Mouse (Mus musculus) layer of hippocampus, adult 6 months (tissue): ENCODE measurements around the gene Slc6a16. TPM values are rescaled to one million over a fixed set of nuclear protein-coding genes. Genes with fewer than 3 reads are reported as not detected.

Experiments
- long read RNA-seq, 2 experiments: library from polyadenylated mRNA; unstranded; transcript quantifications; one replicate each; pipeline ENCODE4 v2.0.0; 2019 to 2020
- polyA plus RNA-seq: library from polyadenylated mRNA; unstranded; fragments of <200 nt; fragmentation: Nextera tagmentation; gene quantifications from 2 replicates; pipeline ENCODE4 v1.2.3, GENCODE M21; 2021

The Slc6a16 gene
- 1.1 and 1.2 TPM in 2 replicates for polyA plus RNA-seq
- long read RNA-seq, experiment 1, partial matches to known transcripts = 1 of 2 reads
- long read RNA-seq, experiment 1, other reads (novel, unspliced or antisense) = 1 of 2 reads
- long read RNA-seq, experiment 2, partial matches to known transcripts = 0 of 4 reads
- long read RNA-seq, experiment 2, other reads (novel, unspliced or antisense) = 1 of 4 reads

DNA sequence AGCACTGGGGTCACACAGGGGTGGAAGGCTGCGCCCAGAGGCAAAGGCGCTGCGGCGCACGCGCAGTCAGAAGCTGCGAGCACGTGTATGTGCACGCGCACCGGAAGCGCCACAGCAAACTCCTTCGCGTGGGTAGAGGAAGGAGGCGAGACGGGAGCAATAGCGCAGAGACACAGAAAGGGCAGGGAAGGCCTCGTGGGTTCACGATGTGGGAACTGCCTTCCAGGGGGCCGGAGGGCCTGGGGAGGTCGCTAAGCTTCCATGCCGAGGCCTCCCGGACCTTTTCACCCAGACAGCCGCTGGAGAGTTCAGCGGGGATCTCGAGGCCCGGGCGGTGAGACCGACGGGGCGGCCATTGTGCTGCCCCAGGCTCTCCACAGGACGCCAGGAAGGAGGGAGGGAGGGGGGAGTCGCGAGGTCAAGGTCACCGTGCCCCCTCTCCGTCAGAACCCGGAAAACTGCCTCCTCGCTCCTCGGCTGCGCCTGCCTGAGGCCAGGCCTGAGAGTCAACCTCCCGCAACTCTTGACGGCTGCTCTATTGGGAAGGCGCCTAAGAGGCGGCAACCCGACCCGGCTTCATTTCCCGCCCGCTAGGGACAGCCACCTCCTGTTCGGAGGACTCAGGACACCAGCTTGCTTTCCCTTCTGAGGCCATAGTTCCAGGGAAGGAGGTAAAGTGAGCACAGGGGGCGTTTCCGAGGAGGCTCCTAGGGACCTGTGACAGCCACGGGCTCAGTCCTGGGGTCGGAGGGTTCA lies at the start of gene Slc6a16:
TSS of gene Slc6a16 (plus strand) at position 453 of the 756 bp plus-strand sequence.

GRCm38 (mm10) chr7:45204380-45205143 lies 36.3 kb upstream of the Slc6a16 start, which contains the start of gene Ccdc155:
Gene Ccdc155, minus strand, starts transcription at chr7:45204892.

DNA sequence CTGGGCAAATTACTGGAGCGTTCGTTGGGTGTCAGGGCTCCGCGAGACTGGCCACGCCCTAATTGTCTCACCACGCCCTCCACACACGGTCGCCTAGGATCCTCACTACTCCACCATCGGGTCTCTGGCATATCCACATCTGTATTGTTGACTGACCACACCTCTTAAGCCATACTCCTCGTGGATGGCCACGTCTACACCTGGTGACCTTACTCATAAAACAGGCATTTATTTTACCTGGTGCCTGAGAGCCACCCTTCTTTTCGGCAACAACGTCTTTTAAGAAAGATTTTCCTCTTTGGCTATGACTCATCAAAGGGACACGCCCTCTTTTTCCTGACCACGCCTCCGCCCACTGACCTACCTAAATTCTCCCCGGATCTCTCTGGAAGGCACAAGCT lies 29.0 kb upstream of the Slc6a16 start, which contains the start of gene Dkkl1:
TSS of gene Dkkl1 (minus strand) at position 297 of the 401 bp plus-strand sequence.

DNA sequence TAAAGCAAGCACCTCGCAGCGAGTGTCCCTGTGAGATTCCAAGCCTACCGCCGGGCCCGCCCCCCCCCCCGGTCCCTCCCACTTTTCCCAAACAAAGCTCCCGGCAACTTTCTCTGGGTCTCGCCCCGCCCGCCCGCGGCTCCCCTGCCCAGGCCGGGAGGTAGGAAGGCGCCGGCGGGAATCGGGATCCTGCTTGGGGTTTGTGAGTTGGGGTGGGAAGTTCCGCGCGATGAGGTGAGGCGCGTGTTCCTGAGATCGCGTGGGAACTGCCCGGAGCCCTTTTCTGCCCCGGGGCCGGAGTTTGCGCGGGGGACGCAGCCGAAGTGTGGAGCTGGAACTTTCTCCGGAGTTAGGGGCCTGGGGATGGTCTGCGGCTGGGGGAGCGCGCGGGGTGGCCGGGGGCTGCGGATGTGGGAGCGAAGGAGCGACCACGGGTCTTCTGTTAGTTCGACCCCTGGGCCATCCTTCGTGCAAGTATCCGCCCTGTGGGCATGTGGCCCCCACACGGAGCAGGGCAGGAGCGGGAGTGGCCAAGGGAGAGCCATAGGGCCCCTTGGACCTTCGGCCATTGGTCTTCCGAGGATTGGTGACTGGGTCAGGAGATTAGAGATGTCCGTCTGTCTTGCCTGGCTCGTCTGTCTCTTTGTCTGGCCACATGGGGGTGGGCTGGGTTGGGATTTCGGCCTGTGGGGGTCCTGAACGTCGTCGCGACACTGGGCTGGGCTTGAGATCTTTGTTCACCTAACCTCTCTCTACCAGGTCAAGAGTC lies 25.0 kb upstream of the Slc6a16 start, which contains the start of gene Tead2:
TSS of gene Tead2 (plus strand) at position 81 of the 769 bp plus-strand sequence.

GRCm38 (mm10) chr7:45238723-45239496 lies 2.0 kb upstream of the Slc6a16 start, which contains the start of gene Cd37:
Gene Cd37, minus strand, starts transcription at chr7:45239115.

DNA sequence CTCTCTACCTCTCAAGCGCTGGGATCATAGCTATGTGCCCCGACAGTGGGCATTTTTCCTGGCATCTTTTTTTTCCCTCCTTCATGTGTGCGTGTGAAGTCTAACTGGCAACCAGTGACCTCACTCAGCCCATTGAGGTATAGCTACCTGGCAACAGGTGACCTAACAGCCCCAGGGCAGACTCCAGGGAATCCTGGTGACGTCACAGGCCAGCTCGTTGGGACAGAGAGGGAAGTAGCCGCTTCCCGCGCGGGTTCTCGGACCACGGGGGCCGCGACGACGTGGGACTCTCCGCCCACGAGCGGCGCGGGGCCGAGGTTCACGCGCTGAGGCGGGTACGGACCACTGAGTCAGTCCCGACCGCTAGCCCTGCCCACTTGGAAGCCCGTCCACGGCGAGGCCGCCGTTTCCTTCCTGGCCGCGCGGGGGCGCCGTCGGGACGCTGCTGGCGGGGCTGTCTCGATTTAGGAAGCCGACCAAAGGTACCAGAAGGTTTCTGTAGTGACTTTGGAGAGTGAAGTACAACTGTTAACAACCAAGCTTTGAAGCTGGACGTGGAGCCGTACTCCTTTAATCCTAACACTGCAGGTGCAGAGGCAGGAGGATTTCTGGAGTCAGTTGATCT lies 36.4 kb downstream of the Slc6a16 start, which contains the start of gene Slc6a21:
TSS of gene Slc6a21 (plus strand) at position 378 of the 625 bp plus-strand sequence.

Other genes with a start within 250 kb of the Slc6a16 start
- 10.7 and 12.0 TPM in 2 replicates for gene Irf3, start 243.4 kb upstream of the Slc6a16 start, polyA plus RNA-seq
- 1.6 and 2.6 TPM in 2 replicates for gene Bcl2l12, start 242.4 kb upstream of the Slc6a16 start, polyA plus RNA-seq
- gene Scaf1, start 224.7 kb upstream of the Slc6a16 start, polyA plus RNA-seq = 63.8 and 108 TPM in 2 replicates
- gene Rras, start 223.1 kb upstream of the Slc6a16 start, polyA plus RNA-seq = 3.8 and 4.0 TPM in 2 replicates
- gene Prr12, start 188.2 kb upstream of the Slc6a16 start, polyA plus RNA-seq = 4.7 and 5.4 TPM in 2 replicates
- 36.0 and 41.3 TPM in 2 replicates for gene Nosip, start 178.7 kb upstream of the Slc6a16 start, polyA plus RNA-seq
- 9.2 and 10.8 TPM in 2 replicates for gene Prrg2, start 178.4 kb upstream of the Slc6a16 start, polyA plus RNA-seq
- gene Rcn3, start 148.9 kb upstream of the Slc6a16 start, polyA plus RNA-seq = 26.1 and 29.3 TPM in 2 replicates
- gene Fcgrt, start 137.2 kb upstream of the Slc6a16 start, polyA plus RNA-seq = 28.3 and 34.8 TPM in 2 replicates
- gene Rps11, start 116.6 kb upstream of the Slc6a16 start, polyA plus RNA-seq = 1,326 and 1,360 TPM in 2 replicates
- gene Rpl13a, start 112.3 kb upstream of the Slc6a16 start, polyA plus RNA-seq = 1,601 and 1,782 TPM in 2 replicates
- gene Gm45713, start 104.9 kb upstream of the Slc6a16 start, polyA plus RNA-seq = not detected in 2 replicates
- gene Flt3l, start 104.7 kb upstream of the Slc6a16 start, polyA plus RNA-seq = 0.68 and 1.4 TPM in 2 replicates
- 40.3 and 47.7 TPM in 2 replicates for gene Pih1d1, start 86.8 kb upstream of the Slc6a16 start, polyA plus RNA-seq
- 4.6 and 5.2 TPM in 2 replicates for gene Aldh16a1, start 86.5 kb upstream of the Slc6a16 start, polyA plus RNA-seq
- 52.3 and 68.3 TPM in 2 replicates for gene Slc17a7, start 77.1 kb upstream of the Slc6a16 start, polyA plus RNA-seq
- not detected in 2 replicates for gene Gfy, start 61.5 kb upstream of the Slc6a16 start, polyA plus RNA-seq
- not detected in 2 replicates for gene Pth2, start 60.1 kb upstream of the Slc6a16 start, polyA plus RNA-seq
- 1.2 and 1.4 TPM in 2 replicates for gene Ccdc155, start 36.2 kb upstream of the Slc6a16 start, polyA plus RNA-seq
- 5.1 and 7.3 TPM in 2 replicates for gene Dkkl1, start 28.9 kb upstream of the Slc6a16 start, polyA plus RNA-seq
- 0.51 and 0.59 TPM in 2 replicates for gene Tead2, start 25.3 kb upstream of the Slc6a16 start, polyA plus RNA-seq
- gene Cd37, start 2.0 kb upstream of the Slc6a16 start, polyA plus RNA-seq = 11.8 and 14.4 TPM in 2 replicates
- gene Slc6a21, start 36.4 kb downstream of the Slc6a16 start, polyA plus RNA-seq = not detected in 2 replicates
- gene Trpm4, start 92.7 kb downstream of the Slc6a16 start, polyA plus RNA-seq = 10.1 and 12.4 TPM in 2 replicates
- gene Hrc, start 94.2 kb downstream of the Slc6a16 start, polyA plus RNA-seq = not detected in 2 replicates
- 8.7 and 11.6 TPM in 2 replicates for gene Ppfia3, start 125.9 kb downstream of the Slc6a16 start, polyA plus RNA-seq
- gene Lin7b, start 129.5 kb downstream of the Slc6a16 start, polyA plus RNA-seq = 214 and 221 TPM in 2 replicates
- gene Snrnp70, start 154.7 kb downstream of the Slc6a16 start, polyA plus RNA-seq = 32.6 and 45.3 TPM in 2 replicates
- not detected in 2 replicates for gene Kcna7, start 164.6 kb downstream of the Slc6a16 start, polyA plus RNA-seq
- 0.11 and 0.30 TPM in 2 replicates for gene Ntf5, start 172.6 kb downstream of the Slc6a16 start, polyA plus RNA-seq
- 1.1 TPM in 1 of 2 replicates, not detected in the other for gene Lhb, start 179.7 kb downstream of the Slc6a16 start, polyA plus RNA-seq
- gene Gys1, start 193.8 kb downstream of the Slc6a16 start, polyA plus RNA-seq = 7.9 and 10.1 TPM in 2 replicates
- 50.0 and 53.1 TPM in 2 replicates for gene Ruvbl2, start 197.0 kb downstream of the Slc6a16 start, polyA plus RNA-seq
- 1,695 and 1,748 TPM in 2 replicates for gene Ftl1, start 218.8 kb downstream of the Slc6a16 start, polyA plus RNA-seq
- gene Bax, start 225.8 kb downstream of the Slc6a16 start, polyA plus RNA-seq = 86.7 and 94.4 TPM in 2 replicates
- 0.13 and 0.14 TPM in 2 replicates for gene Tulp2, start 240.8 kb downstream of the Slc6a16 start, polyA plus RNA-seq
- not detected in 2 replicates for gene Gm45808, start 245.7 kb downstream of the Slc6a16 start, polyA plus RNA-seq
- gene Dhdh, start 247.7 kb downstream of the Slc6a16 start, polyA plus RNA-seq = 2.6 and 3.5 TPM in 2 replicates